7 mouse cellular contexts compared by ENCODE assay signal in the genomic region with DNA sequence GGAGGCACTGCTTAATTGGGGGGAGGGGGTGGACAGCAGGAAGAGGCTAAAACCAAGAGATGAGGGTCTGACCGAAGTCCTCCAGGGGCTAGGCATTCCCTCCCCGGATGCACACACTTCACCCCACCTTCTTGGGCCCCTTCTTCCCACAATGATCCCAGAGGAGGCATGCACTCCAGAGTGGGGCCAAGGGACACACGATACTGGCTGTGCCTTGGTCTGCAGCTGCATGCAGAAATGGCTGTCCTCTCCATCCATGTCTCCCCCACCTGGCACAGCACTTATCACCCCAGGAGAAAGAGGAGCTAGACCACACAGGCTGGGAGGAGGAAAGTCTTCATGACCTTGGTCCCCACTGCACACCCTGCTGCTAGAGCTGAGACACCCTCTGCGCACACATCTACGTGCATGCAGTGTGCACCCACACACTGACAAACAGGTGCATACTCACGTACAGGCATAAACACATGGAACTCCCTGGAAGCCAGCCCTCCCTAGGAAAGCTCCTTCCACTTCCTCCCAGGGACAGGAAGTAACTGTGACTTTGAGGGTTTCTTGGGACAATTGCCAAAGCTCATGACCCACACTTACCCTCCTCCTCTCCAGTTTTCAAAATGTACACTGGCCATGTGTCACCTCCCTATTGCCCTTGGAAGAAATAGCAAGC. TPM values are rescaled to one million over a fixed set of nuclear protein-coding genes. Genes with fewer than 3 reads are reported as not detected.
DNase-seq lines count a peak whose midpoint lies in the region; TF ChIP-seq lines count a peak whose summit lies in the region.

No protein-coding gene starts in this region.

- intact Hi-C loops in left cerebral cortex, adult 2 months (cut with DNase I), result no loop called here
- intact Hi-C loops in left cerebral cortex, postnatal 14 days (cut with DNase I), result no loop called here

- no peak for DNase-seq in left cerebral cortex, adult 2 months (ENCODE audit: extremely low spot score in 1 of 2, low spot score in 2 of 2)
- DNase-seq in left cerebral cortex, postnatal 14 days (ENCODE audit: low spot score in 2 of 2), result no peak
- DNase-seq in heart, adult 8-10 months (ENCODE audit: low spot score), result peak; percentile 79
- DNase-seq in induced T-regulatory cell, adult 2 months (ENCODE audit: low read depth), result peak; percentile 42
- DNase-seq in lung, postnatal 14 days, result peak; percentile 49
- no peak for DNase-seq in frontal cortex, postnatal 25 days (ENCODE audit: low spot score in 2 of 2)
- DNase-seq in spleen, postnatal 14 days (ENCODE audit: low spot score in 2 of 2), result no peak

- TF ChIP-seq CTCF in left cerebral cortex, adult 2 months (IDR thresholded peaks at IDR 0.05), result no peak

- H3K27ac ChIP-seq in left cerebral cortex, adult 2 months, result peak overlapping the region; percentile 47; the same call in 1 of the 2 replicates

- H3K4me3 ChIP-seq in left cerebral cortex, adult 2 months, result no peak overlapping the region

RNA-seq across cellular contexts. Expression of gene Osgin1, which starts 7.7 kb away (rescaled TPM):
- under 1 TPM in 1 of 2 experiments, not detected in 1; 0.40 TPM for total RNA-seq in left cerebral cortex, adult 2 months (2021)
- under 1 TPM; 0.40 to 0.53 TPM for total RNA-seq in left cerebral cortex, postnatal 14 days (2021)
- 1 to 10 TPM; 3.4 to 7.6 (median 5.8) TPM for total RNA-seq in heart, adult 8-10 months (2022)

RNA-seq across cellular contexts. Expression of gene Necab2, which starts 20.3 kb away (rescaled TPM):
- 10 to 100 TPM; 63.3 to 80.9 TPM for total RNA-seq in left cerebral cortex, adult 2 months (2021)
- 10 to 100 TPM; 42.8 to 60.9 TPM for total RNA-seq in left cerebral cortex, postnatal 14 days (2021)
- total RNA-seq in heart, adult 8-10 months (2022), result not detected

RNA-seq across cellular contexts. Expression of gene Mlycd, which starts 31.5 kb away (rescaled TPM):
- 10 to 100 TPM; 26.1 to 28.7 TPM for total RNA-seq in left cerebral cortex, adult 2 months (2021)
- total RNA-seq in left cerebral cortex, postnatal 14 days (2021), result 10 to 100 TPM; 25.7 to 28.0 TPM
- total RNA-seq in heart, adult 8-10 months (2022), result 100 to 1,000 TPM; 102 to 129 (median 123) TPM

Comparison
In these comparisons a context has a peak if more than half of its experiments do, and no peak if none do; other contexts are left out.
1. DNase-seq: peak in heart, adult 8-10 months (single experiment), induced T-regulatory cell, adult 2 months (single experiment) and lung, postnatal 14 days (single experiment); none in left cerebral cortex, adult 2 months (0 of 2), left cerebral cortex, postnatal 14 days (0 of 2), frontal cortex, postnatal 25 days (0 of 2) and spleen, postnatal 14 days (0 of 2).
2. RNA of gene Necab2, which starts 20.3 kb away (total RNA-seq): 63.3 to 80.9 TPM in left cerebral cortex, adult 2 months and 42.8 to 60.9 TPM in left cerebral cortex, postnatal 14 days; not detected in heart, adult 8-10 months; every median in the first group is over 10 times any median in the second.